ENCODE assay signal across 9 mouse cellular contexts in the genomic region with DNA sequence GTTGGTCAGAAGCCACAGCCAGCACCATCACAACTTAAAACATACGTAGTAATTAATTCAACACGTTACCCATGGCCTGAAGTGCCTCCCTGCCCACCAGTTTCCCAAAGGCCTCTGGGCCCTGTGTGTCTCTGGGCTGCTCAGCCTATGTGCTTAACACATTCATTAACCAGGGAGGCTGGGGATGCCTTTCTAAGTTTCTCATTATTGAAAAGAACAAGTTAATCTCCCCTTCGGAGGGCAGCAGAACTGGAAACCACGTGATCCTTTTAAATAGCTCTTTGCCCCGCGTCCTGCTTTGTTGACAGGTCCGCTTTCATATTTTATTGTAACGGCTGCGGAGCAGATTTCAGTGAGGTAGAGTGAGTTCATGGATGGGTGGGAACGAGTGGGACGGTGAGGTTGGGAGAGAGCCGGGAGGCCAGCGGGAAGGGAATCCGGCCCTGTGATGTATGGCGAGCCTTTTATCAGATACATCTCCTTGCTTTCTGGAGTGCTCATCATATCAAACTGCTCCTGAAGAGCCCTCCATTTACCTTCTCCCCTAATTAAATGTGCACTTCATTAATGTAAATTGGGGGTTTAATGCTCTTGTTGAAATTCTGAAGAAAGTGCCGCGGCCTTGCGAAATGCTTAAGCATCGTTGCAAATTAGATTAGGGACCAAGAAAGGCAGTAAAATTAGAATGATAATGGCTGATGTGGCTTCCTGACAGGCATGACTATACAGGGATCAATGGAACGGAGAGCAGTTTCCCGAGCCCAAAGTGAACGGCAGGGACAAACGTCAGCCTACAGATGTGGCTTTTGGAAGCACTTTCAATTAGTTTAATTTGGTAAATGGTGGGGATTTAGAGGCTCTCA.
A peak's percentile ranks its signal among the peaks of the same experiment; 100 is the strongest.
DNase-seq lines count a peak whose midpoint lies in the region; ATAC-seq and TF ChIP-seq lines count a peak whose summit lies in the region.
"Had no signal": no experiment of that assay in that cellular context is flagged by ENCODE, and none has a peak within 500 bp of the region (broad histone marks: within the 10 kb centered on the region; RNA-seq: fewer than 3 reads in every experiment).

No protein-coding gene starts in this region.

- peak overlapping the region; percentile 23 for H3K4me3 ChIP-seq in forebrain, embryonic 10.5 days
- no peak overlapping the region for H3K4me3 ChIP-seq in forebrain, postnatal 0 days (ENCODE audit: low read depth, low read length)
- H3K4me3 ChIP-seq in lung, embryonic 16.5 days (ENCODE audit: low read length), result peak overlapping the region; percentile 17
- peak overlapping the region; percentile 20 for H3K4me3 ChIP-seq in limb, embryonic 15.5 days
- H3K4me3 ChIP-seq in stomach, embryonic 16.5 days (replicated peaks; ENCODE audit: low read length), result peak overlapping the region; percentile 14; the same call in 1 of the 2 replicates
- H3K4me3 ChIP-seq: layer of hippocampus, adult 2 months had no signal

- H3K4me1 ChIP-seq in forebrain, embryonic 10.5 days, result peaks cover 21% of the 10 kb centered on the region
- no peaks in the 10 kb centered on the region for H3K4me1 ChIP-seq in forebrain, postnatal 0 days (ENCODE audit: insufficient read depth)
- 0 out of 2 replicates have a peak, but pooled peaks cover 3% of the 10 kb centered on the region for H3K4me1 ChIP-seq in lung, embryonic 16.5 days (replicated peaks; ENCODE audit: control insufficient read depth, insufficient read depth, low read length)
- H3K4me1 ChIP-seq in limb, embryonic 15.5 days, result peaks cover 17% of the 10 kb centered on the region; the same call in 1 of the 2 replicates
- H3K4me1 ChIP-seq in stomach, embryonic 16.5 days (ENCODE audit: control insufficient read depth, insufficient read depth, low read length), result no peaks in the 10 kb centered on the region

- intact Hi-C loops in left cerebral cortex, postnatal 4 days (cut with DNase I), result no loop called here

- H3K27me3 ChIP-seq in forebrain, embryonic 10.5 days (ENCODE audit: poor library complexity, severe bottlenecking), result peaks cover 99% of the 10 kb centered on the region
- peaks cover 80% of the 10 kb centered on the region for H3K27me3 ChIP-seq in forebrain, postnatal 0 days (ENCODE audit: insufficient read depth, low read length)
- peaks cover 29% of the 10 kb centered on the region for H3K27me3 ChIP-seq in lung, embryonic 16.5 days (ENCODE audit: control insufficient read depth, insufficient read depth, low read depth, low read length)
- peaks cover 36% of the 10 kb centered on the region for H3K27me3 ChIP-seq in limb, embryonic 15.5 days
- peaks cover 19% of the 10 kb centered on the region for H3K27me3 ChIP-seq in stomach, embryonic 16.5 days (ENCODE audit: control insufficient read depth, insufficient read depth, low read length)

- no peak overlapping the region for H3K9ac ChIP-seq in forebrain, postnatal 0 days
- H3K9ac ChIP-seq in lung, embryonic 16.5 days (ENCODE audit: low read length), result no peak overlapping the region
- no peak overlapping the region for H3K9ac ChIP-seq in limb, embryonic 15.5 days
- no peak overlapping the region for H3K9ac ChIP-seq in stomach, embryonic 16.5 days (ENCODE audit: low read length)

- DNase-seq in forebrain, embryonic 10.5 days (ENCODE audit: extremely low spot score, low spot score), result peak; percentile 54
- no peak for DNase-seq in forebrain, postnatal 0 days
- no peak for DNase-seq in lung, postnatal 36 days
- DNase-seq in left cerebral cortex, postnatal 4 days, result no peak
- no peak for DNase-seq in ovary, postnatal 14 days (ENCODE audit: low spot score)

- 1% methylated on average over 23 of the region's 23 CpGs for WGBS in forebrain, embryonic 10.5 days
- 3% methylated on average over 23 of the region's 23 CpGs for WGBS in forebrain, postnatal 0 days
- 10% methylated on average over 23 of the region's 23 CpGs for WGBS in lung, embryonic 16.5 days
- 5% methylated on average over 23 of the region's 23 CpGs for WGBS in limb, embryonic 15.5 days
- 18% methylated on average over 23 of the region's 23 CpGs for WGBS in stomach, embryonic 16.5 days

- no peak overlapping the region for H3K27ac ChIP-seq in forebrain, embryonic 10.5 days
- H3K27ac ChIP-seq in forebrain, postnatal 0 days (ENCODE audit: low read depth, low read length), result no peak overlapping the region
- no peak overlapping the region for H3K27ac ChIP-seq in lung, embryonic 16.5 days (ENCODE audit: low read length)
- no peak overlapping the region for H3K27ac ChIP-seq in limb, embryonic 15.5 days
- no peak overlapping the region for H3K27ac ChIP-seq in stomach, embryonic 16.5 days (ENCODE audit: low read length)
- H3K27ac ChIP-seq: layer of hippocampus, adult 2 months had no signal

- H3K4me2 ChIP-seq in forebrain, postnatal 0 days (ENCODE audit: low read depth), result no peak overlapping the region
- H3K4me2 ChIP-seq in lung, embryonic 16.5 days (ENCODE audit: low read depth, low read length), result peak overlapping the region; percentile 39
- peak overlapping the region; percentile 43 for H3K4me2 ChIP-seq in limb, embryonic 15.5 days
- peak overlapping the region; percentile 36 for H3K4me2 ChIP-seq in stomach, embryonic 16.5 days (ENCODE audit: low read depth, low read length)

- H3K36me3 ChIP-seq in forebrain, embryonic 10.5 days (replicated peaks), result no peaks in the 10 kb centered on the region
- H3K36me3 ChIP-seq in forebrain, postnatal 0 days (ENCODE audit: insufficient read depth), result no peaks in the 10 kb centered on the region
- no peaks in the 10 kb centered on the region for H3K36me3 ChIP-seq in lung, embryonic 16.5 days (ENCODE audit: control insufficient read depth, insufficient read depth, low read length)
- H3K36me3 ChIP-seq in limb, embryonic 15.5 days, result no peaks in the 10 kb centered on the region
- no peaks in the 10 kb centered on the region for H3K36me3 ChIP-seq in stomach, embryonic 16.5 days (ENCODE audit: control insufficient read depth, insufficient read depth, low read length)

- no peak for ATAC-seq in forebrain, postnatal 0 days
- no peak for ATAC-seq in lung, embryonic 16.5 days (ENCODE audit: low read depth)
- no peak for ATAC-seq in limb, embryonic 15.5 days (ENCODE audit: insufficient number of reproducible peaks, low FRiP score, low TSS enrichment, low read depth)
- ATAC-seq in stomach, embryonic 16.5 days (ENCODE audit: insufficient read depth, low FRiP score), result no peak

- no peak for TF ChIP-seq CTCF in forebrain, postnatal 0 days (IDR thresholded peaks at IDR 0.05; ENCODE audit: low read depth)

- no peaks in the 10 kb centered on the region for H3K9me3 ChIP-seq in forebrain, embryonic 10.5 days
- no peaks in the 10 kb centered on the region for H3K9me3 ChIP-seq in forebrain, postnatal 0 days (ENCODE audit: low read length)
- H3K9me3 ChIP-seq in lung, embryonic 16.5 days (ENCODE audit: control insufficient read depth, low read length), result no peaks in the 10 kb centered on the region
- H3K9me3 ChIP-seq in limb, embryonic 15.5 days, result no peaks in the 10 kb centered on the region
- H3K9me3 ChIP-seq in stomach, embryonic 16.5 days (replicated peaks; ENCODE audit: control insufficient read depth, low read length), result no peaks in the 10 kb centered on the region
